Mouse (Mus musculus): Measurements from ENCODE around the gene Klk1b5. TPM values are rescaled to one million over a fixed set of nuclear protein-coding genes. Genes with fewer than 3 reads are reported as not detected.
"Not testable (repeated sequence)": the region's sequence is repeated elsewhere in the genome, so short reads cannot be mapped to it uniquely, and the experiment has no call there.

Klk1b5 gene
- polyA plus RNA-seq, 1 experiment = not detected

DNA sequence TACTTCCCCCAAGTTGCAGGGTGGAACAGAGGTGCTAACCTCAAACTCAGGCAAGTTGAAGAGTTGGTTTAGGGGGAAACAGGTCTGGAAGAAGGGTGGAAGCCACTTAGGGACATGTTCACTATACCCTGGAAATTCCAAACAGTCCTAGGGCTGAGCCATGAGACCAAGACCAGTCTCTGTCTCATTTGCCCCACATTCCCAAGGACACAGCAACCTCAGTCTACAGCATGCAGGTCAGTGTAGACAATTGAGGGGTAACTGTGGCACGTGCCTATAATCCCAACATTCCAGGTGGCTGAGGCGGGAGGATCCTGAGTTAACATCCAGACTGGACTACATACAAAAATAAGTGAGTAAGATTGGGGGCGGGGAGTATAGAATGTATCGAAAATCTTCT is 33.5 kb downstream of the Klk1b5 start:
- peaks cover 63% of the 10 kb centered on the region for H3K36me3 ChIP-seq (ENCODE audit: control insufficient read depth)
- H3K9me3 ChIP-seq (ENCODE audit: control insufficient read depth, low read length) = no peaks in the 10 kb centered on the region
- H3K4me3 ChIP-seq (replicated peaks) = no peak overlapping the region
- TF ChIP-seq TAL1 (IDR thresholded peaks at IDR 0.05; ENCODE audit: low read length) (no peak), GATA1 (IDR thresholded peaks at IDR 0.05; ENCODE audit: low read length) (no peak)
- H3K4me1 ChIP-seq (ENCODE audit: control insufficient read depth) = peaks cover 49% of the 10 kb centered on the region
- H3K27me3 ChIP-seq (ENCODE audit: control insufficient read depth) = no peaks in the 10 kb centered on the region

DNA sequence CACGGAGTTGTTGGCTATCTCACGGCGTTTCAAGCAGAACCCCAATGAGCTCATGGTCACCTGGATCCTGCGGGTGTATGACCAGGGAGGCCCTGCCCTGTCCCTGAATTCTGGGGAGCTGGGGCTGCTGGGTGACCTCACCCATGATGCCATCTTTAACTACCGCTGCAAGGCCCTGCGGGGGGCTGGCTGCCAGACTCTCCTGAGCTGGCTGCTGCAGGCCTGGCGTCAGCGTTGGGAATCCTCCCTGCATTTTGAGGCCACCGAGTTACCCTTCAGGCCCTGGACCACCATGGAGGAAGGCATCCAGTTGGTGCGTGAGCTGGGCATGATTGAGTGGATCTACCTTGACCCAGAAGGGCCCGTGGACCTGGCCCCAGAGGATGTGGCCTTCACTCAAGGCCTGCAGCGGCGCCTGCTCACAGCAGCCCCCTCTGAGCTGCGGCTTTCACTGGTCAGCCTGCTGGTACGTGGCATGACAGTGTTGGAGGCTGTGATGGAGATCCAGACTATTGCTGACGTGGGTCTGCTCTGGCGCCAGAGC is 35.1 kb downstream of the Klk1b5 start:
- not testable (repeated sequence) for H3K4me3 ChIP-seq (replicated peaks); H3K9me3 ChIP-seq (ENCODE audit: control insufficient read depth, low read length); H3K27me3 ChIP-seq (ENCODE audit: control insufficient read depth)
- Histone ChIP-seq H3K36me3 (ENCODE audit: control insufficient read depth) (peaks cover 65% of the 10 kb centered on the region), H3K4me1 (ENCODE audit: control insufficient read depth) (peaks cover 38% of the 10 kb centered on the region)

DNA sequence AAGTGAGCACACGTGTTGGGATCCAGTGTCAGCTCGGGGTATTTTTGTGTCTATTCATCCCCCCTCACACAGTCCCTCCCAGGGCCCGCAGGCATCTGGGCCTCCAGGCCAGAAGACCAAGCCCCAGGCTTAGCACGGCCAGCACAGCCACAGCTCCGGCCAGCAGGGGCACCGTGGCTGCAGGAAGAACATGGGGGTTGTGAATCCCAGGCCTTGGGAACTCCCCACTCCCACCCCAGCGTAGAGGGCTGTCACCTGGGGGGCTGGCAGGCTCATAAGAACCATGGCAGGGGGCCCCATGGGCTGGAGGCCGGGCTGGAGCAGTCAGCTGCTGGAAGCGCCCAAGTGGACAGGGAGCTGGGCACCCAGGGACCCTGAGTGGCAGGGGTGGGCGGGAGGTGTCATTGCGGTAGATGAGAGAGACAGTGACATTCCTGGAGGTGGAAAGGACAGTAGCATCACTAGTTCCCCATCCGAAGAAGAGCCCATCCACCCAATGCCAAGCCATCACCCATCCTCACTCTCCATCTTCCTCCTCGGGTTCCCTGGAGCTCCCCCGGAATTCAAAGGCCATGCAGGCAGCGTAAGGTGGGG is 37.4 kb downstream of the Klk1b5 start:
- TF ChIP-seq GATA1 (IDR thresholded peaks at IDR 0.05; ENCODE audit: low read length) (no peak), TAL1 (IDR thresholded peaks at IDR 0.05; ENCODE audit: low read length) (no peak)
- H3K36me3 ChIP-seq (ENCODE audit: control insufficient read depth) = peaks cover 61% of the 10 kb centered on the region
- no peaks in the 10 kb centered on the region for H3K9me3 ChIP-seq (ENCODE audit: control insufficient read depth, low read length)
- H3K4me3 ChIP-seq (replicated peaks) = no peak overlapping the region
- H3K4me1 ChIP-seq (ENCODE audit: control insufficient read depth) = peaks cover 20% of the 10 kb centered on the region
- H3K27me3 ChIP-seq (ENCODE audit: control insufficient read depth) = no peaks in the 10 kb centered on the region

DNA sequence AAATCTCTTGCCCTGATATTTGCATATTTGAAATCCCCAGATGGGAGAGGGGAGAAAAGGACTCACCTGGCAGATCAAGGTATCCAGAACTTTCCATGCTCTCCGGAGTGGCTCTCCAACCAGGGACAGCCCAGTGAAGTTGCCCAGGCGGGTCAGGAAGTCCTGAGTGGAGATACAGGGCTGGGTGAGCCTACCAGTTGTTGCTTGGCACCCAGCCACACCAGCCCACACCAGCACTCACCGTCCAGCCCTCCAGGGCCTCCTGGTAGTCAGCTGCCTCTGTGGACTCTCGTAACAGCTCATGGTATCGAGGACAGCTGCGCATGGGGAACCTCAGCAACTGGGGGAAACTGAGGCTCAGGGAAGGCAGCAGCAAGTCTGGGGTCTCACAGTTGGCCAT is 39.2 kb downstream of the Klk1b5 start:
- Histone ChIP-seq H3K27me3 (ENCODE audit: control insufficient read depth) (no peaks in the 10 kb centered on the region), H3K4me3 (replicated peaks) (no peak overlapping the region), H3K4me1 (ENCODE audit: control insufficient read depth) (peaks cover 6% of the 10 kb centered on the region), H3K9me3 (ENCODE audit: control insufficient read depth, low read length) (no peaks in the 10 kb centered on the region), H3K36me3 (ENCODE audit: control insufficient read depth) (peaks cover 43% of the 10 kb centered on the region)
- no peak for TF ChIP-seq TAL1 (IDR thresholded peaks at IDR 0.05; ENCODE audit: low read length)

DNA sequence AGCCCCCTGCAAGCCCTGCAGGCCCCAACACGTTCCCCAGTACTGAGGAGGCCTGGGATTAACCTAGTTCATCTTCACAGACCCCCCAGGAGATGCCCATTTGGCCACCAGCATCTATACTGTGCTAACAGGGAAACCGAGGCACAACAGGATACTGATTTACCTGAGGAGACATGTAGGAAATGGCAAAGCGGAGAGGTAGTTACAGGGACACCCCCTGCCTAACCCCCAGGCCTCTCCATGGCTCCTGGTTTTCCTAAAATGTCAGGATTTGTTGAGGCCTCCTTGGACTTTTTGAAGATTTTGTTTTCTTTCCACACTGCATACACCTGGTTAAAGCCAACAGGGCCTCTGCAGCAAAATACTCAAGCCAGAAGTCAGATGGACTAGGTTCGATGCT is 41.5 kb downstream of the Klk1b5 start, which contains the start of gene Acp4:
Acp4 (minus strand) TSS at position 101 of the 400 bp plus-strand sequence.
- no peak within 1 kb of the TSS for H3K4me3 ChIP-seq (replicated peaks)
- peaks cover 20% of the 10 kb centered on the region for H3K27me3 ChIP-seq (ENCODE audit: control insufficient read depth)
- H3K4me1 ChIP-seq (ENCODE audit: control insufficient read depth) = no peaks in the 10 kb centered on the region; the same call in 1 of the 2 replicates
- TF ChIP-seq TAL1 (IDR thresholded peaks at IDR 0.05; ENCODE audit: low read length) (no peak), GATA1 (IDR thresholded peaks at IDR 0.05; ENCODE audit: low read length) (no peak)
- no peaks in the 10 kb centered on the region for H3K9me3 ChIP-seq (ENCODE audit: control insufficient read depth, low read length)
- peaks cover 21% of the 10 kb centered on the region for H3K36me3 ChIP-seq (ENCODE audit: control insufficient read depth)

DNA sequence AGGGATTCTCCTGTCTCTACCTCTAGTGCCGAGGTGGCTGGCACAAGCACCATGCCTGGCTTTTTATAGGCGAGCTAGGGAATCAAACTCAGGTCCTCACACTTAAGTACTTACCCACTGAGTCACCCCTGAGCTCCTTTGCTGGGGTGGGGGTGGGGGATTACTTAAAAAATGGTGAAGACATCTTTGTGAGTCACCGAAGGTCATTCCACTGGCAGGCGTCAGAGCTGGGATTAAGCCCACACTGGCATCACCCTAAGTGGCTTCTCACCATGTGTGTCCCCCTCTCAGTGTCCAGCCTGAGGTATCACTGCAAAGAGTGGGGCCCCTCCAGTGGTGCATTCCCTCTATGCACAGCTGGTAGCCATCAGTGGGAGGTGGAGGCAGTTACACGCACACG is 44.7 kb downstream of the Klk1b5 start:
- TF ChIP-seq GATA1 (IDR thresholded peaks at IDR 0.05; ENCODE audit: low read length) (no peak), TAL1 (IDR thresholded peaks at IDR 0.05; ENCODE audit: low read length) (no peak)
- Histone ChIP-seq H3K36me3 (ENCODE audit: control insufficient read depth) (no peaks in the 10 kb centered on the region), H3K27me3 (ENCODE audit: control insufficient read depth) (peaks cover 42% of the 10 kb centered on the region), H3K4me3 (replicated peaks) (no peak overlapping the region), H3K9me3 (ENCODE audit: control insufficient read depth, low read length) (no peaks in the 10 kb centered on the region), H3K4me1 (ENCODE audit: control insufficient read depth) (no peaks in the 10 kb centered on the region)

DNA sequence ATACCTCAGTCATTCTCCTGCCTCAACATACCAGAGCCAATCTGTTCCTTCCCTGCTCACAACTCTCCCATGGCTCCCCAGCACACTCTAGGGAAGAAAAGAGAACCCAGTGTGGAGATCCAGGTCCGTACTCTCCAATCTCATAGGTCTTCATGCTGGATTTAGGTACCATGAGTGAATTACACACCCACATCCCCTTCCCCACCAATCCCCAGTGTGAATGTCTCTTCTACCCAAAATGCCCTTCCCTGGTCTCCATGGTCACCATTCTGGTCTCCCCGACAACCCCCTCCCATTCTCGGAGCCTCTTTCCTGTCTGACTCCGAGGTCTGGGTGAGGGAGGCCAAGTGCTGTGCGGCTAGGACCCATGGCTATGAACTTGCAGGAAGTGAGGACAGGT is 45.4 kb downstream of the Klk1b5 start, which contains the start of gene Gm15517:
Gm15517 (plus strand) TSS at position 301 of the 400 bp plus-strand sequence.
- no peaks in the 10 kb centered on the region for H3K36me3 ChIP-seq (ENCODE audit: control insufficient read depth)
- TF ChIP-seq TAL1 (IDR thresholded peaks at IDR 0.05; ENCODE audit: low read length) = no peak
- TF ChIP-seq GATA1 (IDR thresholded peaks at IDR 0.05; ENCODE audit: low read length) = no peak
- no peaks in the 10 kb centered on the region for H3K9me3 ChIP-seq (ENCODE audit: control insufficient read depth, low read length)
- H3K4me3 ChIP-seq (replicated peaks) = no peak within 1 kb of the TSS
- H3K27me3 ChIP-seq (ENCODE audit: control insufficient read depth) = peaks cover 42% of the 10 kb centered on the region
- H3K4me1 ChIP-seq (ENCODE audit: control insufficient read depth) = no peaks in the 10 kb centered on the region

DNA sequence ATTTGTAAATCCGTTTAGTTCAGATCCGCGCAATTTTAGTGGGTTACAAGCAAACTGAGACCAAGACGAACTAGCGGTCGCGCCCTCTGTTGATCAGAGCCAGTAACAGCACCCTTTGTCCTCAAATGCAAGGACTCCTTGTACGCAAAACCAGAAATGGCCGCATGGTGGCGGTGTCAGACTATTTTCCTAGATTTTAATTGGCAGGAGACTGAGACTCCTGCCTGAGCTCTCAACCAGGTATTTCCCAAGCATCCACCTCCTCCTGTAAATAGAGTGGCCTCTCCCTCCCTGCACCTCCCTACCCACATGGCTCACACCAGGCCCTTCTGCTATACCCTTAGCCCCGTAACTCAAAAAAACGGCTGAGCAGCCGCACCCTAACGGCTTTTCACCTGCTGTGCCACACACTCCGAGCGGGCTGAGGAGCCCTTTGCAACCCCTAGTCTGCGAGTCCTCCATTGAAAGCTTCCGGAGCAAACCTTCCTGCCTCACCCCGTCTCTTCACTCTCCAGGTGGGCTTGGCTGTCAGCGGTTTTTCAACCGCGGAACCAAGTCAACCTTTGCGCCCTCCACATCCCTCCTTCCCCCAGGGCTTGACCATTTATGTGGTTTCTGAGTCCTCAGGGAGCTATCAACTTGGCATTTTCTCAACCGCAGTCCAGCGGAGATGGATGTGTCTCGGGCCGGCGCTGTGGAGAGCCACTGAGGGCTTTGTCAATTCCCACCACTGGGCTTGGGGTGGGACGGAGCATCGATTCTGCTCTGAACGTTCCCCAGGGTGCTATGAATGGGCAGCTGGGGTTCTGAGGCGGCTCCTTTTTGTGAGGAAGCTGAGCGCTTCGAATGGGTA is 47.3 kb downstream of the Klk1b5 start:
- no peaks in the 10 kb centered on the region for H3K4me1 ChIP-seq (ENCODE audit: control insufficient read depth)
- no peak overlapping the region for H3K4me3 ChIP-seq (replicated peaks)
- no peak for TF ChIP-seq TAL1 (IDR thresholded peaks at IDR 0.05; ENCODE audit: low read length)
- no peak for TF ChIP-seq GATA1 (IDR thresholded peaks at IDR 0.05; ENCODE audit: low read length)
- no peaks in the 10 kb centered on the region for H3K9me3 ChIP-seq (ENCODE audit: control insufficient read depth, low read length)
- peaks cover 42% of the 10 kb centered on the region for H3K27me3 ChIP-seq (ENCODE audit: control insufficient read depth)
- no peaks in the 10 kb centered on the region for H3K36me3 ChIP-seq (ENCODE audit: control insufficient read depth)

DNA sequence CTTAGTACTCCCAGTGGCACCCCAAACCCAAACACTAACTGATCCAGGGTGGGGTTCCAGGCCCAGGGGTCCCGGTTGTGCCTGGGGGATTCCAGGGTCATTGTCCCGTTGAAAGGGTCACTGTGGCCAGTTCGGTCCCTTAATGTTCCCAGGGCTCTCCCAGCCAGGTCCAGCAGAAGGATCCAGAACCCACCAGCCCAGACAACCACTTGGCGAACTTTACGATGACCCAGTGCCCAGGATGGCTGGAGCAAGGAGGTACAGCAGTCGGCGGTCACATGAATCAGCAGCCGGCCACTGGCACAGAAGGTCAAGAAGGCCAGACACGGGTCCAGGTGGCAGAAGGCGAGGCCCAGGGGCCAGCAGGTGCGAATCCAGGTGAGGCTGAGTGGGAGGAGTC is 52.4 kb downstream of the Klk1b5 start:
- Histone ChIP-seq H3K4me1 (ENCODE audit: control insufficient read depth) (no peaks in the 10 kb centered on the region), H3K36me3 (ENCODE audit: control insufficient read depth) (no peaks in the 10 kb centered on the region), H3K27me3 (ENCODE audit: control insufficient read depth) (peaks cover 18% of the 10 kb centered on the region), H3K4me3 (replicated peaks) (no peak overlapping the region), H3K9me3 (ENCODE audit: control insufficient read depth, low read length) (no peaks in the 10 kb centered on the region)
- TF ChIP-seq GATA1 (IDR thresholded peaks at IDR 0.05; ENCODE audit: low read length) = no peak
- TF ChIP-seq TAL1 (IDR thresholded peaks at IDR 0.05; ENCODE audit: low read length) = no peak

Data from erythroblast, embryonic 14.5 days (primary cell).